Mouse (Mus musculus): ENCODE data around the gene Krt20. TPM values are rescaled to one million over a fixed set of nuclear protein-coding genes. Genes with fewer than 3 reads are reported as not detected.

The Krt20 gene
- total RNA-seq, 2 experiments from 2014 or later = not detected

- no peak for DNase-seq (ENCODE audit: low spot score in 2 of 2)
Observed at GRCm38 (mm10) chr11:99414463-99415147, 23.3 kb downstream of the Krt20 start.

GRCm38 (mm10) chr11:99413247-99413646 lies 24.7 kb downstream of the Krt20 start:
- DNase-seq (ENCODE audit: low spot score in 2 of 2) = peak in 1 of 2 experiments; percentile 34

DNA sequence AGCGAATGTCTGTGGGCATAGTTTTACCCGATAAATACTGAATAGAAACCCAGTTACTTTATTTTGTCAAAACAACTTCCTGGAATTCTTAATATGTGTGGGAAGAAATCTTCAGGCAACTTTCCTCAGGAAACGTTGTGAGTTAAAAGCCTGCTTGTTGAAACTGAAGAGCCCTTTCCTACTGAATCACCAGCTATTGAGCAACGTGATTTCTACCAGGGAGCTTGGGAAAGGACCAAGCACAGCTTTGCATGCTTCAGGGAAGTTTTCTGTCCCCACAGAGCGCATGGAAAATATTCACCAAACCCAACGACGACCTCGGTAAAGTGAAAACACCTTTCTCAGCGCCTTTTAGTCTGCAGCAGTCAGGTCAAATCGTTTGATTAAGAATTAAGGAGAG lies 31.8 kb downstream of the Krt20 start:
- no peak for DNase-seq (ENCODE audit: low spot score in 2 of 2)

DNA sequence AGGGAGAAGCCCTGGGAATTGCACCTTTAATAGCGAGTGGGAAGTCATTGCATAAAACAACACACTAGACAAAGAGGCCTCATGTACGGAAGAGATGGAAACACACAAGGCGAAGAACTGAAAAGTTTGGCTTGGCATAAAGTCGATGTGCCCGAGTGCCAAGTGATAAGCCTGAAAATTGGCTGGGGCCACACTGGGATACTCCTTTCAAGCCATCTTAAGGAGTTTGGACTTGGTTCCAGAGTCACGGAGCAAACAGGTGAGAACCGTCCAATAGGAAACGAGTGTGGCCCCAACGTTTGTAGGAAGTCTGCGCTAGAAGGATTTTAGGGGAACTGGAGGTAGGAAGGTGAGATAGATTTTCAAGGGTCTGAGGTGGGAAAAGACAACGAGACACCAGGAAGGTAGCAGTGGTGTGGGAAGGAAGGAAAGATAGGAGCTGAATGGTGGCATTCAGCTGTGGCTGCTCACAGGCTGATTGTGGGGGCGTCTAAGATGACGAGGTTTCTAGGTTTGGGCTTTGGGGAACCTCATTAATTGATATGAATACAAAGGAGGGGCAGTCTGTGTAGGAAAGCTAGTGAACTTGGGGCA lies 37.9 kb downstream of the Krt20 start:
- no peak for DNase-seq (ENCODE audit: low spot score in 2 of 2)

DNA sequence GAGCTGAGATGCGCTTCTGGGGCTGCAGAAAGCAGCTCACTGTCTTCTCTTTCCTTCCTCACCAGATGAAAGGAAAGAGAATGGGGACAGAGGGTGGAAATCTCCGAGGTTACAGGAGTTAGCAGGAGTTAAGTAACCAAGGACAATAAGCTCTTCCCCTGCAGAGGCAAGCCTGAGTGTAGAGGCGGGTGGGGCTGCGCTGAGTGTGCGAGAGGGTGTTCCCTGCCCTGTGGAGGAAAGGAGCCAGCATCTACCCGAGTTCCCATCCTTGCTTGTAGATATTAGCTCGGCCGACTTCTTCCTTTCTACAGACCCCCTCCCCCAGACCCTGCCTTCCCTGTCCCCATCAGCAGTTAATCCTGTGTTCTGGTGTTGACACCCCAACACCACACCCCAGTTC lies 39.1 kb downstream of the Krt20 start:
- no peak for DNase-seq (ENCODE audit: low spot score in 2 of 2)

- no peak for DNase-seq (ENCODE audit: low spot score in 2 of 2)
Observed at GRCm38 (mm10) chr11:99398084-99398483, 39.9 kb downstream of the Krt20 start.

DNA sequence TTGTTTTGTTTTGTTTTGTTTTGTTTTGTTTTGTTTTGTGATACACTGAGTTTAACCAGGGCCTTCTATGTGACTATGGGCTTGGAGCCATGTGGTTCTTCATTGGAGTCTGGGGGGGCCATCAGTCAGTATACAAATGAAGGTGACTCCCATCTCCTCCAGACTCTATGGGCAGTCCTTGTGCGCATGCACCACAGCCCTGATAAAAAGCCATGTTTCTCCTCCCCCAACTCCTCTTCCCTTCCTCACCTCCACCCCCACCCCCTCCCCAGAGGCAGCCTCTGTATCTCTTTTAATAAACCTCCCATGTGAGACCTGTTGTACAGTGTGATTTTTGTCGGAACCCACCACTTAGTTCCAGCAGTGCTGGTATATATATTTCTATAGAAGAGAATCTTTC lies 41.3 kb downstream of the Krt20 start:
- no peak for DNase-seq (ENCODE audit: low spot score in 2 of 2)

DNA sequence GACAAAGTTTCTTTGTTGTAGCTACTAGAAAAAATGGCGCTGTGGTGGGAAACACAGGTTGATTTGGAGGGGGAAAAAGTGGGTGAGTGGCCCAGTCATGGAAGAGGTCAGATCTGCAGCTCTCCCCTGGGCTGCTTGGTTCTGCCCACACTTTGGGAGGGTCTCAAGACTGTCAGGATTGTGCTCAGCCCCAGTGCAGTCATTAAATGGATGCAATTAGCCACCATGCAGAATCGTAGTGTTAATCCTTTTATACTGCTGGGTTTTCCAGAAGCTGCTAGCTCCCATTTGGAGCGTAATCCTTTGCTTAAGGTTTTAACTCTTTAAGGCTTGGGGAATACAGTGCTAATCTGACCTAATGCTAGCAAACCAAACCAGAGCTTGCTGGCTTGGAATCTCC lies 41.9 kb downstream of the Krt20 start:
- no peak for DNase-seq (ENCODE audit: low spot score in 2 of 2)

- peak in 1 of 2 experiments; percentile 46 for DNase-seq (ENCODE audit: low spot score in 2 of 2)
Observed at GRCm38 (mm10) chr11:99392492-99392891, 45.5 kb downstream of the Krt20 start.

DNA sequence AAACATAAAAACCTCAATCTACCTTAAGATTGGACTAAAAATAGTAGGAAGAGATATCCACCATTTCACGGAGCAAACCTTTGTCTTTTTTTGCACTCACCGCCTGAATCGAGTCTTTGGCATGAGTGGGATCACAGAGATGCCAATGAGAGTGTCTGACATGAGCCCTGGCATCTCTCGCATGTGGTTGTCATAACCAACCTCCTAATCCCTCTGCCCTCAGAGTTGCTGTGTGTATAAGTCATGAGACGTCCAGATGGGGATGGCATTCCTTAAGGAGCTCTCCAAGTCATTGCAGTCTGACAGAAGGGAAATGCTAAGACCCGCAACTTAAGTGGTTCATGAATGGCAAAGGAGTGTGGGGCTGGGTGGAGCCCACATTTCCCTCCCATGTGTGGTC lies 46.6 kb downstream of the Krt20 start:
- DNase-seq (ENCODE audit: low spot score in 2 of 2) = no peak

GRCm38 (mm10) chr11:99390866-99391265 lies 47.1 kb downstream of the Krt20 start:
- DNase-seq (ENCODE audit: low spot score in 2 of 2) = no peak

- DNase-seq (ENCODE audit: low spot score in 2 of 2) = no peak
Observed at GRCm38 (mm10) chr11:99389264-99389663, 48.7 kb downstream of the Krt20 start, which contains the start of gene Krt10. Gene Krt10 (minus strand): TSS chr11:99389364.

- DNase-seq (ENCODE audit: low spot score in 2 of 2) = no peak
Observed at GRCm38 (mm10) chr11:99388661-99389060, 49.3 kb downstream of the Krt20 start.

DNA sequence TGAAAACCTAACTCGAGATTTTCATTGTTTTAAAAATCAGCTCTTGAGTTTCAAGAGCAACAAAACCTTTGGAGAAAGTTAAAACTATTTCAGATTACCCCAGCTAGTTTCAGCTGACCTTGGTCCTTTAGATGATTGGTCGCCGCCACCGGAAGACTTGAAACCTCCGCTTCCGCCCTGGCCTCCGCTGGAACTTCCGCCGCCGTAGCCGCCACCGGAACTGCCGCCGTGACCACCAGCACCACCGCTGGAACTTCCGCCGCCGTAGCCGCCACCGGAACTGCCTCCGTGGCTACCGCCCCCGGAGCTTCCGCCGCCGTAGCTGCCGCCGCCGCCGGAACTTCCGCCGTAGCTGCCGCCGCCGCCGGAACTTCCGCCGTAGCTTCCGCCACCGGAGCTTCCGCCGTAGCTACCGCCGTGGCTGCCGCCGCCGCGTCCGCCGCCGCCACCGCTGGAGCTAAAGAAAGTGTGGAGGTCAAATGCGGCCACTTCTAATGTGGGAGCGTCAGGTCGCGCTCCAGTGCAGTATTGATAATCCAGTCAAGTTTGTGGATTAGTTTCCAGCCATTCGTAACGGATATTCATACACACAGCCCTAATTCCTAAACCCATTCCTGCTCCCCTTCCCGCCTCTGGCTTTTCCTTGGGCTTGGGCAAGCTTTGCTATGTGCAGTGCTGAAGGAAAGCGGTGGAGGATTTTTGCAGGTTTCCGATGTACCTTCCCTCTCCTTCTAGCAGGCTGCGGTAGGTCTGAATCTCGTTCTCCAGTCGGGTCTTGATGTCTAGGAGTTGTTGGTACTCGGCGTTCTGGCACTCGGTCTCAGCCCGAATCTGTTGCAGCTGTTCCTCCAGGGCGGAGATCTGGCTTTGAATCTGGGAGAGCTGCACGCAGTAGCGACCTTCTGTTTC lies 51.9 kb downstream of the Krt20 start:
- DNase-seq (ENCODE audit: low spot score in 2 of 2) = peak; percentile 84 to 90

GRCm38 (mm10) chr11:99379568-99379967 lies 58.4 kb downstream of the Krt20 start:
- peak; percentile 54 to 85 for DNase-seq (ENCODE audit: low spot score in 2 of 2)

Other genes starting within 250 kb of the Krt20 start
- gene Smarce1, start 207.1 kb downstream of the Krt20 start, total RNA-seq (2021) = 10 to 100 TPM; 75.4 to 80.2 TPM
- gene Krt222, start 194.1 kb downstream of the Krt20 start, total RNA-seq (2021) = 10 to 100 TPM; 28.4 to 32.8 TPM
- not detected for gene Krt24, start 152.9 kb downstream of the Krt20 start, total RNA-seq (2021)
- not detected for gene Krt25, start 115.2 kb downstream of the Krt20 start, total RNA-seq (2021)
- under 1 TPM in 1 of 2 experiments, not detected in 1; 0.14 TPM for gene Krt26, start 100.2 kb downstream of the Krt20 start, total RNA-seq (2021)
- gene Krt27, start 87.0 kb downstream of the Krt20 start, total RNA-seq (2021) = not detected
- gene Krt28, start 63.2 kb downstream of the Krt20 start, total RNA-seq (2021) = under 1 TPM; 0.32 to 0.45 TPM
- 10 to 100 TPM; 13.0 to 14.4 TPM for gene Krt10, start 48.8 kb downstream of the Krt20 start, total RNA-seq (2021)
- 1 to 10 TPM; 1.1 to 1.5 TPM for gene Krt12, start 15.9 kb downstream of the Krt20 start, total RNA-seq (2021)
- not detected for gene Krt23, start 55.0 kb upstream of the Krt20 start, total RNA-seq (2021)
- not detected for gene Krt39, start 83.2 kb upstream of the Krt20 start, total RNA-seq (2021)
- gene Krt40, start 105.0 kb upstream of the Krt20 start, total RNA-seq (2021) = not detected
- not detected for gene Krtap3-3, start 112.7 kb upstream of the Krt20 start, total RNA-seq (2021)
- not detected for gene Krtap3-2, start 118.7 kb upstream of the Krt20 start, total RNA-seq (2021)
- gene Gm11939, start 121.3 kb upstream of the Krt20 start, total RNA-seq (2021) = not detected
- gene Krtap3-1, start 128.5 kb upstream of the Krt20 start, total RNA-seq (2021) = not detected
- not detected for gene Krtap1-5, start 142.9 kb upstream of the Krt20 start, total RNA-seq (2021)
- not detected for gene Krtap1-4, start 145.5 kb upstream of the Krt20 start, total RNA-seq (2021)
- gene Krtap1-3, start 153.2 kb upstream of the Krt20 start, total RNA-seq (2021) = not detected
- gene Krtap9-3, start 160.0 kb upstream of the Krt20 start, total RNA-seq (2021) = not detected
- gene Gm11938, start 165.2 kb upstream of the Krt20 start, total RNA-seq (2021) = not detected
- gene Gm11937, start 172.0 kb upstream of the Krt20 start, total RNA-seq (2021) = not detected
- gene Krtap2-4, start 176.7 kb upstream of the Krt20 start, total RNA-seq (2021) = not detected
- gene Gm11562, start 182.3 kb upstream of the Krt20 start, total RNA-seq (2021) = not detected
- not detected for gene Krtap4-1, start 190.1 kb upstream of the Krt20 start, total RNA-seq (2021)
- gene Krtap4-2, start 196.9 kb upstream of the Krt20 start, total RNA-seq (2021) = not detected
- not detected for gene Krtap4-7, start 205.9 kb upstream of the Krt20 start, total RNA-seq (2021)
- gene Gm11555, start 212.1 kb upstream of the Krt20 start, total RNA-seq (2021) = not detected
- not detected for gene Gm11563, start 220.8 kb upstream of the Krt20 start, total RNA-seq (2021)
- gene Krtap4-6, start 227.8 kb upstream of the Krt20 start, total RNA-seq (2021) = not detected

Measured in layer of hippocampus, postnatal 14 days (tissue).